Mouse (Mus musculus) intestine, embryonic 16.5 days (tissue): ENCODE results near the gene Eif2b1. TPM values are rescaled to one million over a fixed set of nuclear protein-coding genes. Genes with fewer than 3 reads are reported as not detected.
"Not testable (repeated sequence)": the region's sequence is repeated elsewhere in the genome, so short reads cannot be mapped to it uniquely, and the experiment has no call there.

Experiments
- ATAC-seq: fragments of 200-750 bp; cut with Nextera tagmentation; 2 replicates; pipeline ENCODE4 v1.8.0; 2017; ENCODE audit warnings: moderate TSS enrichment, moderate library complexity
- H3K27ac ChIP-seq: fragments of 300-500 bp; sonication (generic); 2 replicates; pipeline ENCODE4 v1.5.1; 2014; ENCODE audit warnings: mild to moderate bottlenecking, low read length
- H3K27me3 ChIP-seq: fragments of 300-500 bp; sonication (generic); replicated peaks from 2 replicates; pipeline ENCODE4 v1.6.1; 2014; ENCODE audit warnings: low read length, control low read depth, mixed read lengths; ENCODE audit not compliant: control insufficient read depth, insufficient read depth
- H3K36me3 ChIP-seq: fragments of 300-500 bp; sonication (generic); 2 replicates; pipeline ENCODE4 v1.6.1; 2014; ENCODE audit warnings: low read length, control low read depth; ENCODE audit not compliant: control insufficient read depth, insufficient read depth
- H3K4me1 ChIP-seq: fragments of 300-500 bp; sonication (generic); 2 replicates; pipeline ENCODE4 v1.6.1; 2014; ENCODE audit warnings: low read length, control low read depth, mixed read lengths; ENCODE audit not compliant: control insufficient read depth, insufficient read depth
- H3K4me2 ChIP-seq: fragments of 300-500 bp; sonication (generic); 2 replicates; pipeline ENCODE4 v1.6.1; 2014; ENCODE audit warnings: low read depth, low read length, control low read depth
- H3K4me3 ChIP-seq: fragments of 300-500 bp; sonication (generic); 2 replicates; pipeline ENCODE4 v1.5.1; 2014; ENCODE audit warnings: mild to moderate bottlenecking, low read length
- H3K9ac ChIP-seq: fragments of 300-500 bp; sonication (generic); 2 replicates; pipeline ENCODE4 v1.6.1; 2014; ENCODE audit warnings: low read depth, low read length
- H3K9me3 ChIP-seq: fragments of 300-500 bp; sonication (generic); 2 replicates; pipeline ENCODE4 v1.6.1; 2016; ENCODE audit warnings: low read length, control low read depth; ENCODE audit not compliant: control insufficient read depth
- WGBS: fragments of 180-500 bp; shearing (Covaris S2); extraction: QIAGEN DNeasy Blood & Tissue Kit; methylation state at CpG from one replicate; pipeline ENCODE4 v1.1.7; 2014; 5-methylcytosine and 5-hydroxymethylcytosine counted together
- polyA plus RNA-seq: library from polyadenylated mRNA; unstranded; fragments of >200 nt; fragmentation: Nextera tagmentation; extraction: Ambion mirVana; gene quantifications from 2 replicates; pipeline ENCODE4 v1.2.1, GENCODE M21; 2015

The Eif2b1 gene
- polyA plus RNA-seq, 1 experiment from 2014 or later = 86.6 TPM

GRCm38 (mm10) chr5:124552558-124553307 lies 26.2 kb downstream of the Eif2b1 start, which contains the start of gene Ddx55:
TSS of gene Ddx55 (plus strand) at chr5:124552864.
- WGBS = under 1% methylated on average over 66 of the region's 66 CpGs
- Histone ChIP-seq H3K36me3 (peaks cover 9% of the 10 kb centered on the region), H3K27ac (peak within 1 kb of the TSS; percentile 82), H3K27me3 (no peaks in the 10 kb centered on the region), H3K4me2 (peak within 1 kb of the TSS; percentile 71), H3K4me1 (peaks cover 8% of the 10 kb centered on the region; the same call in 1 of the 2 replicates), H3K9me3 (no peaks in the 10 kb centered on the region), H3K9ac (peak within 1 kb of the TSS; percentile 84), H3K4me3 (peak within 1 kb of the TSS; percentile 92)
- ATAC-seq = peak; percentile 89

GRCm38 (mm10) chr5:124552094-124552472 lies 26.8 kb downstream of the Eif2b1 start:
- 7% methylated on average over 9 of the region's 9 CpGs for WGBS

GRCm38 (mm10) chr5:124551349-124552093 lies 27.4 kb downstream of the Eif2b1 start:
- H3K36me3 ChIP-seq, H3K27me3 ChIP-seq, H3K9me3 ChIP-seq, ATAC-seq, H3K4me1 ChIP-seq: not testable (repeated sequence)
- 24% methylated on average over 5 of the region's 5 CpGs for WGBS
- H3K4me3 ChIP-seq = peak overlapping the region; percentile 92
- peak overlapping the region; percentile 84 for H3K9ac ChIP-seq
- H3K27ac ChIP-seq = peak overlapping the region; percentile 82
- H3K4me2 ChIP-seq = peak overlapping the region; percentile 68

More at GRCm38 (mm10) chr5:124552094-124552472, 26.8 kb downstream of the Eif2b1 start:
- Histone ChIP-seq H3K27me3 (no peaks in the 10 kb centered on the region), H3K36me3 (peaks cover 9% of the 10 kb centered on the region), H3K4me3 (peak overlapping the region; percentile 92), H3K9me3 (no peaks in the 10 kb centered on the region), H3K27ac (peak overlapping the region; percentile 82), H3K9ac (peak overlapping the region; percentile 84), H3K4me1 (peaks cover 8% of the 10 kb centered on the region; the same call in 1 of the 2 replicates), H3K4me2 (peak overlapping the region; percentile 68)
- ATAC-seq = no peak

- not testable (repeated sequence) for H3K27ac ChIP-seq, H3K4me1 ChIP-seq, H3K27me3 ChIP-seq, H3K9ac ChIP-seq, H3K36me3 ChIP-seq, ATAC-seq, H3K9me3 ChIP-seq, H3K4me2 ChIP-seq, H3K4me3 ChIP-seq
- 97% methylated on average over 3 of the region's 4 CpGs for WGBS
Observed at GRCm38 (mm10) chr5:124550737-124551136, 28.2 kb downstream of the Eif2b1 start.

- peak overlapping the region; percentile 94 for H3K9ac ChIP-seq
- ATAC-seq = no peak
- H3K4me2 ChIP-seq = peak overlapping the region; percentile 84
- H3K27ac ChIP-seq = no peak overlapping the region; the same call in 1 of the 2 replicates
- peaks cover 15% of the 10 kb centered on the region for H3K4me1 ChIP-seq
- no peaks in the 10 kb centered on the region for H3K9me3 ChIP-seq
- H3K36me3 ChIP-seq = peaks cover 7% of the 10 kb centered on the region; the same call in 1 of the 2 replicates
- WGBS = 6% methylated on average over 8 of the region's 8 CpGs
- H3K4me3 ChIP-seq = peak overlapping the region; percentile 94
- H3K27me3 ChIP-seq = no peaks in the 10 kb centered on the region
Observed at GRCm38 (mm10) chr5:124541602-124541973, 37.3 kb downstream of the Eif2b1 start.

- ATAC-seq = peak; percentile 77
- under 1% methylated on average over 62 of the region's 89 CpGs for WGBS
- peaks cover 16% of the 10 kb centered on the region for H3K4me1 ChIP-seq
- H3K9ac ChIP-seq = peak overlapping the region; percentile 94
- peak overlapping the region; percentile 94 for H3K4me3 ChIP-seq
- 0 out of 2 replicates have a peak, but pooled peaks cover 3% of the 10 kb centered on the region for H3K36me3 ChIP-seq
- H3K27me3 ChIP-seq = no peaks in the 10 kb centered on the region
- H3K4me2 ChIP-seq = peak overlapping the region; percentile 84
- peak overlapping the region; percentile 86 for H3K27ac ChIP-seq
- H3K9me3 ChIP-seq = no peaks in the 10 kb centered on the region
Observed at GRCm38 (mm10) chr5:124540905-124541601, 37.9 kb downstream of the Eif2b1 start.

GRCm38 (mm10) chr5:124540383-124540786 lies 38.5 kb downstream of the Eif2b1 start, which contains the start of gene Tmed2:
TSS of gene Tmed2 (plus strand) at chr5:124540695.
- Histone ChIP-seq H3K4me1 (peaks cover 16% of the 10 kb centered on the region), H3K27ac (peak within 1 kb of the TSS; percentile 86), H3K9ac (peak within 1 kb of the TSS; percentile 94), H3K9me3 (no peaks in the 10 kb centered on the region), H3K4me3 (peak within 1 kb of the TSS; percentile 94), H3K27me3 (no peaks in the 10 kb centered on the region), H3K36me3 (0 out of 2 replicates have a peak, but pooled peaks cover 3% of the 10 kb centered on the region), H3K4me2 (peak within 1 kb of the TSS; percentile 84)
- under 1% methylated on average over 34 of the region's 35 CpGs for WGBS
- ATAC-seq = peak; percentile 94

GRCm38 (mm10) chr5:124539905-124540304 lies 39.0 kb downstream of the Eif2b1 start:
- H3K9ac ChIP-seq = peak overlapping the region; percentile 94; the same call in 1 of the 2 replicates
- H3K4me2 ChIP-seq = peak overlapping the region; percentile 55
- ATAC-seq = no peak
- H3K27me3 ChIP-seq = no peaks in the 10 kb centered on the region
- H3K4me3 ChIP-seq = peak overlapping the region; percentile 94
- 0 out of 2 replicates have a peak, but pooled peaks cover 3% of the 10 kb centered on the region for H3K36me3 ChIP-seq
- peaks cover 12% of the 10 kb centered on the region for H3K4me1 ChIP-seq
- 76% methylated on average over 4 of the region's 4 CpGs for WGBS
- H3K9me3 ChIP-seq = no peaks in the 10 kb centered on the region
- H3K27ac ChIP-seq = no peak overlapping the region
